Mouse (Mus musculus) hindbrain, postnatal 0 days (tissue): ENCODE results near the gene Gde1. TPM values are rescaled to one million over a fixed set of nuclear protein-coding genes. Genes with fewer than 3 reads are reported as not detected.

Experiments
- ATAC-seq: fragments of 200-750 bp; cut with Nextera tagmentation; 2 replicates; pipeline ENCODE4 v1.8.0; 2017; ENCODE audit warnings: mild to moderate bottlenecking, moderate TSS enrichment, moderate library complexity
- DNase-seq: peaks from one replicate; pipeline ENCODE4 v3.0.0-alpha.2; 2015; ENCODE audit warnings: low spot score
- H3K27ac ChIP-seq: fragments of 300-500 bp; sonication (generic); 2 replicates; pipeline ENCODE4 v1.5.1; 2014; ENCODE audit warnings: mild to moderate bottlenecking
- H3K27me3 ChIP-seq: fragments of 300-500 bp; sonication (generic); 2 replicates; pipeline ENCODE4 v1.6.1; 2014; ENCODE audit warnings: low read length, mixed read lengths; ENCODE audit not compliant: insufficient read depth
- H3K36me3 ChIP-seq: fragments of 300-500 bp; sonication (generic); 2 replicates; pipeline ENCODE4 v1.6.1; 2014; ENCODE audit warnings: low read length, mixed read lengths; ENCODE audit not compliant: insufficient read depth
- H3K4me1 ChIP-seq: fragments of 300-500 bp; sonication (generic); 2 replicates; pipeline ENCODE4 v1.6.1; 2014; ENCODE audit warnings: antibody characterized with exemption, low read length, mixed read lengths; ENCODE audit not compliant: insufficient read depth
- H3K4me2 ChIP-seq: fragments of 300-500 bp; sonication (generic); 2 replicates; pipeline ENCODE4 v1.6.1; 2014; ENCODE audit warnings: low read depth, mild to moderate bottlenecking, low read length, moderate library complexity, mixed read lengths
- H3K4me3 ChIP-seq: fragments of 300-500 bp; sonication (generic); 2 replicates; pipeline ENCODE4 v1.5.1; 2014; ENCODE audit warnings: low read length
- H3K9ac ChIP-seq: fragments of 300-500 bp; sonication (generic); replicated peaks from 2 replicates; pipeline ENCODE4 v1.6.1; 2014; ENCODE audit warnings: mild to moderate bottlenecking, low read length, moderate library complexity, mixed read lengths
- H3K9me3 ChIP-seq: fragments of 300-500 bp; sonication (generic); 2 replicates; pipeline ENCODE4 v1.6.1; 2016; ENCODE audit warnings: low read length, mixed read lengths
- CTCF ChIP-seq: IDR thresholded peaks from 2 replicates; pipeline ENCODE4 v1.5.1; 2016; ENCODE audit warnings: antibody characterized with exemption, control low read depth, low read depth
- WGBS: fragments of 180-500 bp; shearing (Covaris S2); extraction: QIAGEN DNeasy Blood & Tissue Kit; methylation state at CpG from one replicate; pipeline ENCODE4 v1.1.7; 2014; 5-methylcytosine and 5-hydroxymethylcytosine counted together
- polyA plus RNA-seq: library from polyadenylated mRNA; unstranded; fragments of >200 nt; fragmentation: Nextera tagmentation; extraction: Ambion mirVana; gene quantifications from 2 replicates; pipeline ENCODE4 v1.2.1, GENCODE M21; 2015
- total RNA-seq: library from RNA; depleted of rRNA; stranded (reverse); fragments of >200 nt; gene quantifications from 2 replicates; pipeline ENCODE4 v1.2.3, GENCODE M21; 2014

The Gde1 gene
- total and polyA plus RNA-seq, 2 experiments from 2014 or later = 285 to 347 TPM

DNA sequence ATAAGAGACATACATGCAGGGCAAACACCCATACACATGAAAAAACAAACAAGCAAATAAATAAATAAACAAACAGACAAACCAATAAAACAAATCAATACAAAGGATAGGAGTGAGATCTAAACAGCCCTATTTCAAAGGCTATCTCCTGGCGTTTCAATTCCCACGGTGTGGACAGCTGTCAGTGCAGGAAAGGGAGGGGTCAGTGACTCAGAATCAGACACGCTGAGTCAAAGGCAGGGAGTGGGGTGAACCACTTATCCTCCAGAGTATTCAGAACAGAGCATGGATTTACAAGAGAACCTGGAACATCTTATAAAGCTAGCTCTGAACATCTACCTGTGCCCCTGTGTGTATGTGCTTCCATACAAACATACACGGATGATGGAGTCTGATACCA is 8.4 kb downstream of the Gde1 start:
- peaks cover 40% of the 10 kb centered on the region for H3K36me3 ChIP-seq

DNA sequence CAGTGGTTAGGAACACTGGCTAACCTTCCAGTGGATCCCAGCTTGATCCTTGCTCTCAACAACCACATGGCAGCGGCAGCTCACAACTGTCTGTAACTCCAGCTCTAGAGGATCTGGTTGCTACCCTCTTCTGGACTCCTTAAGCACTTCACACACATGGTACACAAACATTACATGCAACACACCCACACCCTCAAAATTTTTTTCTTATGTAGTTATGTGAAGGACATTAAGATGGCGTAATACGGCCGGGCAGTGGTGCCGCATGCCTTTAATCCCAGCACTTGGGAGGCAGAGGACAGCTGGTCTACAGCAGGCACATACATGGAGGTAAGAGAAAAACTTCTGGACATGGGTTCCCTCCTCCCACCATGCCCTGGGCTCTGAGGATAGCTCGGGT is 9.4 kb downstream of the Gde1 start:
- H3K36me3 ChIP-seq = peaks cover 45% of the 10 kb centered on the region
- no peak overlapping the region for H3K9ac ChIP-seq
- no peak for DNase-seq
- whole genome bisulfite sequencing = 97% methylated on average over 6 of the region's 6 CpGs
- no peak overlapping the region for H3K27ac ChIP-seq
- ATAC-seq = no peak
- H3K4me3 ChIP-seq = no peak overlapping the region
- H3K9me3 ChIP-seq = no peaks in the 10 kb centered on the region
- TF ChIP-seq CTCF = no peak
- H3K27me3 ChIP-seq = no peaks in the 10 kb centered on the region
- no peaks in the 10 kb centered on the region for H3K4me1 ChIP-seq
- no peak overlapping the region for H3K4me2 ChIP-seq

More for the DNA sequence above, 8.4 kb downstream of the Gde1 start:
- ATAC-seq = no peak
- Histone ChIP-seq H3K4me1 (no peaks in the 10 kb centered on the region), H3K27ac (no peak overlapping the region), H3K9me3 (no peaks in the 10 kb centered on the region), H3K4me2 (no peak overlapping the region), H3K4me3 (no peak overlapping the region), H3K27me3 (no peaks in the 10 kb centered on the region), H3K9ac (no peak overlapping the region)
- TF ChIP-seq CTCF = no peak
- 77% methylated on average over 4 of the region's 4 CpGs for WGBS
- DNase-seq = no peak

DNA sequence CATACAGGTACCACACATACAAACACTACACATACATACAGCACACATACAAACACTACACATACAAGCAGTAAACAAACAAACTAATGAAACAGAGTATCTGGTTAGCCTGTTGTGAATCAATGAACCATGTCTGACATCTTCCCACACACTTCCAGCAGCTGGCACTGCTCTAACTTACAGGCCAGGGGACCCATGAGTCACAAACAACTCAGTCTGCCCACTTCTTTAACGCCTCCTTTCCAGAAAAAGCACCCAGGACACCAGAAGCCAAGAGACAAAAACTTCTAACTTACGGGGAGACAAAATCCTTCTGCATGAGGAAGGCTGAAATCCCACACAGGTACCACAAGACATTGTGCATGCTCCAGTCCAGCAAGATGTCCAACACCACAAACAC is 14.3 kb downstream of the Gde1 start:
- Histone ChIP-seq H3K9ac (no peak overlapping the region), H3K9me3 (no peaks in the 10 kb centered on the region), H3K4me3 (no peak overlapping the region), H3K36me3 (peaks cover 61% of the 10 kb centered on the region), H3K27ac (no peak overlapping the region), H3K4me2 (no peak overlapping the region), H3K4me1 (no peaks in the 10 kb centered on the region), H3K27me3 (no peaks in the 10 kb centered on the region)
- ATAC-seq = no peak
- TF ChIP-seq CTCF = no peak
- no peak for DNase-seq
- WGBS = 87% methylated on average over 2 of the region's 2 CpGs

DNA sequence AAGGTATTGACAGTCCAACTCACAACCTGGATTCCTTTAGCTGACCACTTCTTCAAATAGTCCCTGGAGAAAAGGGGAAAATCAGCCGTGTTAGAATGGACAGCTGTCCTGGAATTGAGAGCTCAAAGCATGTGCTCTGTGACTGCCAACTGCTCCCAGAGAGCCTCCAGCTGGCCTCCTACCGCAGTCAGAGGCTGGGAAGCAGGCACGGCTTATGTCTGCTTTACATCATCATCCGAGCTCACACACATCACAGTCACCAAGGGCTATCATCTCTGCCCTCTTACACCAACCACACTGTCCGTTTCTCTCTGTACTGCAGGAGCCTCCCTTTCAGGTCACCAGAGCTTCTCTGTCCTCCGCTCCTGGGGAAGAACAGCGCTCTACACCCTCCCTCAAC is 16.5 kb downstream of the Gde1 start:
- ATAC-seq = no peak

DNA sequence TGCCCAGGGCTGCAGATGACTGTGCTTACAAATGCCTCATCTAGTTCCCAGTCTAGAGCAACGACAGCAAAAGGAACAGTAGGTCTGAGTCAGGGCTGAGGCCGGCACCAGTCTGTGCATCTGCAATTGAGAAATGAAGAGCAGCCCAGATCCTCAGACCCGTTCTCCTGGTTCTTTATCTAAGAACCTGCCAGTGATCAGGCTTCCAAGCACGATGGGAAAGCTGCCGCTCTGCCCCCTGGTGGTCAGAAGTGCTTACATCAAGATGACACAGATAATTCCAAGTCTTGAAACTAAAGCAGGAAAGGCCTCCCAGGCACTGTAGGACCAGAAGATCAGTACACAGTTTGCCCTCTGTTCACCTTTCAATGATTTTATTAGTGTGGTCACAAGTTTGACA is 17.4 kb downstream of the Gde1 start:
- ATAC-seq = peak; percentile 72
- 19% methylated on average over 5 of the region's 5 CpGs for WGBS
- DNase-seq = peak; percentile 94
- H3K4me1 ChIP-seq = no peaks in the 10 kb centered on the region
- no peak overlapping the region for H3K9ac ChIP-seq
- no peaks in the 10 kb centered on the region for H3K9me3 ChIP-seq
- peak; percentile 93 for TF ChIP-seq CTCF
- H3K4me2 ChIP-seq = no peak overlapping the region
- H3K27ac ChIP-seq = no peak overlapping the region
- no peak overlapping the region for H3K4me3 ChIP-seq
- peaks cover 39% of the 10 kb centered on the region for H3K36me3 ChIP-seq
- no peaks in the 10 kb centered on the region for H3K27me3 ChIP-seq

More for the DNA sequence above, 16.5 kb downstream of the Gde1 start:
- Histone ChIP-seq H3K4me2 (no peak overlapping the region), H3K36me3 (peaks cover 43% of the 10 kb centered on the region), H3K27ac (no peak overlapping the region), H3K4me3 (no peak overlapping the region), H3K27me3 (no peaks in the 10 kb centered on the region), H3K9ac (no peak overlapping the region), H3K4me1 (no peaks in the 10 kb centered on the region), H3K9me3 (no peaks in the 10 kb centered on the region)
- 82% methylated on average over 7 of the region's 7 CpGs for WGBS
- no peak for DNase-seq
- no peak for TF ChIP-seq CTCF

DNA sequence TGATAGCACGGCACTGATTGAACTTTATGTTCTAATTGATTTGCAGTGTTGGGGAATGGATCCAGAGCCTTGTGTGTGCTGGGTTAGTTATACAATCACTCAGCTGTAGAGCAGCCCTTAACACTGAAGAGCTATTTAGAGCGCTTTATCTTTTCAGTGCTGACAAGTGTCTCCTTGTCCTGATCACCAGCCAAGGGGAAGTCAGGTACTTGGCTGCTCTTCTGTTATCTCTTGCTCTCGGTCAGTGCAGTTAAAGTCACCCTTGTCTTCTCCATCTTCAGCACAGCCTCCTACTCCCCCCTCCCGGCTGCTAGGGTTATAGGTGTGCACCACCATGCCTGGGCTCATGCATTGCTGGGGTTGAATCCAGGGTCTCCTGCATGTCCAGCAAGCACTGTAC is 28.8 kb downstream of the Gde1 start:
- DNase-seq (no peak), ATAC-seq (no peak)
- H3K27ac ChIP-seq = no peak overlapping the region
- no peak overlapping the region for H3K9ac ChIP-seq
- no peak for TF ChIP-seq CTCF
- no peak overlapping the region for H3K4me2 ChIP-seq
- H3K4me3 ChIP-seq = no peak overlapping the region
- 90% methylated on average over 4 of the region's 4 CpGs for WGBS
- no peaks in the 10 kb centered on the region for H3K27me3 ChIP-seq
- no peaks in the 10 kb centered on the region for H3K4me1 ChIP-seq
- no peaks in the 10 kb centered on the region for H3K36me3 ChIP-seq
- H3K9me3 ChIP-seq = 0 out of 2 replicates have a peak, but pooled peaks cover 5% of the 10 kb centered on the region

DNA sequence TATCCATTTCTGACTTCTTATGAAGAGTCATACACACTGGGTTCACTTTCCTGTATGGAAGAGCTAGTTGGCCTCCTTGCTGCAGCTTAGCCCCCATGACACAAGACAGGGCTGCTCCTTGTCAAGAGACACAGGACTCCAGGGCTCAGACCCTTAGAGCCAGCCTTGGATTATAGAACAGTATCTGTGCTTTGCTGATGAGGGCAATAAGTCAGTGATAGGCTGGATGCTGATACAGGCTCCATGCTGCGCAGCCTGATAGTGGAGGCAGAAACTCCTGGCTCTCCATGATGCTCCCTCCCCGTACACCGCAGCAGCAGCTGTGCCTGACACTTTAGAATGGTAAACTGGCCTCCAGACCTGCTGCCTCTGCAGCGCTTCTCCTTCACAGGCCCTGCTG is 35.4 kb downstream of the Gde1 start:
- WGBS = 70% methylated on average over 4 of the region's 4 CpGs
- no peaks in the 10 kb centered on the region for H3K36me3 ChIP-seq
- no peak overlapping the region for H3K9ac ChIP-seq
- no peak overlapping the region for H3K4me2 ChIP-seq
- H3K27ac ChIP-seq = no peak overlapping the region
- no peaks in the 10 kb centered on the region for H3K27me3 ChIP-seq
- no peak overlapping the region for H3K4me3 ChIP-seq
- DNase-seq = no peak
- H3K4me1 ChIP-seq = no peaks in the 10 kb centered on the region
- no peak for TF ChIP-seq CTCF
- no peak for ATAC-seq
- H3K9me3 ChIP-seq = no peaks in the 10 kb centered on the region
